Mouse (Mus musculus) spleen, adult 2 months (tissue): ENCODE data around the gene Xpo4. TPM values are rescaled to one million over a fixed set of nuclear protein-coding genes. Genes with fewer than 3 reads are reported as not detected.

Experiments used
- DNase-seq, 2 experiments: peaks; one replicate each; pipeline versions ENCODE4 v3.0.0 to v3.0.0-alpha.2; 2012 to 2021; ENCODE audit warnings: low spot score in 2 of 2, low read depth in 1 of 2
- H3K27ac ChIP-seq: fragments of 200-500 bp; 2 replicates; pipeline ENCODE4 v1.5.1; 2012; ENCODE audit warnings: low read length, inconsistent platforms; ENCODE audit not compliant: insufficient read depth
- H3K27me3 ChIP-seq: fragments of 200-500 bp; 2 replicates; pipeline ENCODE4 v1.6.1; 2012; ENCODE audit warnings: mild to moderate bottlenecking, moderate library complexity, low read length, inconsistent platforms; ENCODE audit not compliant: control insufficient read depth, insufficient read depth
- H3K36me3 ChIP-seq: fragments of 200-500 bp; 2 replicates; pipeline ENCODE4 v1.6.1; 2012; ENCODE audit warnings: mild to moderate bottlenecking, low read length, inconsistent platforms; ENCODE audit not compliant: control insufficient read depth, insufficient read depth
- H3K4me1 ChIP-seq: fragments of 200-500 bp; 2 replicates; pipeline ENCODE4 v1.6.1; 2011; ENCODE audit warnings: inconsistent platforms; ENCODE audit not compliant: control insufficient read depth, insufficient read depth, insufficient read length
- H3K4me3 ChIP-seq: fragments of 200-500 bp; 2 replicates; pipeline ENCODE4 v1.5.1; 2011; ENCODE audit warnings: mild to moderate bottlenecking, inconsistent platforms; ENCODE audit not compliant: insufficient read depth, insufficient read length; ENCODE audit errors: extremely low read depth
- CTCF ChIP-seq: fragments of 200-500 bp; IDR thresholded peaks from 2 replicates; pipeline ENCODE4 v1.5.1; 2011; ENCODE audit warnings: mild to moderate bottlenecking, inconsistent platforms; ENCODE audit not compliant: insufficient read depth, insufficient read length, insufficient replicate concordance; ENCODE audit errors: extremely low read depth
- POLR2A ChIP-seq: fragments of 200-500 bp; IDR thresholded peaks from 2 replicates; pipeline ENCODE4 v1.6.1; 2011; ENCODE audit warnings: low read depth, low read length, inconsistent platforms
- WGBS: fragments of 180-500 bp; shearing (Covaris S2); methylation state at CpG from one replicate; pipeline ENCODE4 v1.1.7; 2018; 5-methylcytosine and 5-hydroxymethylcytosine counted together
- polyA plus RNA-seq: library from polyadenylated mRNA; depleted of rRNA; stranded (reverse); fragments of >200 nt; gene quantifications from 2 replicates; pipeline ENCODE4 v1.2.3, GENCODE M21; 2012; rRNA removed

Xpo4 gene
- polyA plus RNA-seq, result 2.2 and 2.4 TPM in 2 replicates

DNA sequence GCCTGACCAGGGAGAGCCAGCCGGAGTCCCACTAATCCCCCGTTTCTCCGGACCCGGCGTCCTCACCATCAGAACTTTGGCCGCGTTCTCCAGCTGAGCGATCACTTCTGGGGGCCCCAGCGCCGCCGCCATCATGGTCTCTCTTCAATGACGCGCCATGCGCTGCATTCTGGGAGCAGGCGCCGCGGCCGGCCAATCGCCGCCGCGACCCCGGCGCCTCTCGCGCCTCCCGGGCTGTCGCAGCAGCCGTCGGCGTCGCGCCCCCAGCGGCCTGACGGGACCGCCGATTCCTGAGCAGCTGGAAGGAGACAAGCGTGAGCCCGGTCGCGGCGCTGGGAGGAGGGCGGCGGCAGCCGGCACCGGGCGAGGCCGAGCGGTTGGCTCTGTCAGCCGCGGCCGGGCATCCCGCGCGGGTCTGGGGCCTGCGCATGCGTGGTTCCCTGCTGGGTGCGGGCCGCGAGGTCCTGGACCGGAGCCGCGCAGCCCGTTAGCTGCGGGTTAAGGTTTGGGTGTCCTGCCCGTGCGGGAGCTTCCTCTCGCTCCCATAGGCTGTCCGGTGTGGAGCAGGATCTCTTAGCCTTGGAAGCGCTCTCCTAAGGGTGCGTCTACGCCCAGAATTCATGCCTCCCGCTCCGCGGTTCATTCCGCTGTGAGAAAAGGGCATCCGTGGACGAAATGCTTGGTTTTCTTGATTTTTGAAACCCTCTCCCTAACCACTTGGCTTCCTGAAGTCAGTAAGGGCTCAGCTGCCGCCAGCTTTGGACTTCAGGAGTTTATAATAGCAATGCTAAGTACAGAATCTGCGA, at the start of gene Xpo4:
Gene Xpo4, minus strand, starts transcription at position 609 of the 806 bp plus-strand sequence.
- H3K27me3 ChIP-seq, result no peaks in the 10 kb centered on the region
- peak; percentile 54 to 75 for DNase-seq
- peak within 1 kb of the TSS; percentile 82 for H3K27ac ChIP-seq
- under 1% methylated on average over 73 of the region's 80 CpGs for WGBS
- H3K4me1 ChIP-seq, result no peaks in the 10 kb centered on the region; the same call in none of the 2 replicates
- TF ChIP-seq POLR2A (peak; percentile 56), CTCF (peak; percentile 3; the same call in 1 of the 2 replicates)
- H3K4me3 ChIP-seq, result peak within 1 kb of the TSS; percentile 87
- no peaks in the 10 kb centered on the region for H3K36me3 ChIP-seq

DNA sequence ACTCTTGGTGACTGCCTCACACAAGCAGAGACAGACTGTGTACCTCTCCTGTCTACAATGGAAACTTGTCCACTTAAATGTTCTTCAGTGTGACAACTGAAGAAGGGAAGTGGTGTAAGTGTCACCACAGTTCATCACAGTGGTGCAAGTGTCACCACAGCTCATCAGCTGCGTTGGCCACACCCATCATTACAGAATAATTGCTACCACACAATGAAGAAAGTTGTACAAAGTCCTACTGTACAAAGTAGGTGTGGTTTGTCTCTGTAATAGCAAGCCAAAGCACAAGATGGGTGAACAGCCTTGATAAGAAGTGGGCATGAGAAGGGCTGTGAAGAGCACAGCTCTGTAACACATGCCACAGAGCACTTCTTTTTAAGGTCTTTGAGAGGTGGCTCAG, 47.7 kb upstream of the Xpo4 start:
- no peak overlapping the region for H3K4me3 ChIP-seq
- peak in 1 of 2 experiments; percentile 34 for DNase-seq
- TF ChIP-seq CTCF (no peak), POLR2A (no peak)
- H3K36me3 ChIP-seq, result peaks cover 2% of the 10 kb centered on the region; the same call in 1 of the 2 replicates
- peaks cover 13% of the 10 kb centered on the region; the same call in 1 of the 2 replicates for H3K4me1 ChIP-seq
- H3K27me3 ChIP-seq, result no peaks in the 10 kb centered on the region
- 50% methylated on average over 1 of the region's 1 CpGs for WGBS
- peak overlapping the region; percentile 15; the same call in 1 of the 2 replicates for H3K27ac ChIP-seq

DNA sequence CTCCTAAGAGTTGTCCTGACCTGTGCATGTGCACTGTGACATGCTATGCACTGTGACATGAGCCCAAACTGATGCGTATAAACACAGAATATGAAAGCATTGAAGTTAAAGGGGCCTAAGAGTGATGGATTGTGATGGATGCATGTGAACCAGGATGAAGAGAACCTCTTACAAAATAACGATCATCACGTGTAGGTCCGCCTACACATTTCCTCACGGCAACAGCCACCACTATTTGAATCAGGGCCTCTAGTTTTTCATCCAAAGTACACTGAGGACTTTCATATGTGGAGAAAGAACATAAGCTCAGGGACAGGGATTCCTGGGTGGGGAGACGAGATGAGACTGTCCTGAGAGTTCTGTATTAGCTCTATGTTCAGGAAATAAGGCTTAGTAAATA, 45.8 kb upstream of the Xpo4 start:
- Histone ChIP-seq H3K27ac (no peak overlapping the region), H3K27me3 (no peaks in the 10 kb centered on the region), H3K36me3 (no peaks in the 10 kb centered on the region; the same call in 1 of the 2 replicates), H3K4me3 (no peak overlapping the region), H3K4me1 (peaks cover 13% of the 10 kb centered on the region; the same call in 1 of the 2 replicates)
- no peak for DNase-seq
- TF ChIP-seq CTCF, result no peak
- TF ChIP-seq POLR2A, result no peak
- WGBS, result 76% methylated on average over 6 of the region's 6 CpGs

DNA sequence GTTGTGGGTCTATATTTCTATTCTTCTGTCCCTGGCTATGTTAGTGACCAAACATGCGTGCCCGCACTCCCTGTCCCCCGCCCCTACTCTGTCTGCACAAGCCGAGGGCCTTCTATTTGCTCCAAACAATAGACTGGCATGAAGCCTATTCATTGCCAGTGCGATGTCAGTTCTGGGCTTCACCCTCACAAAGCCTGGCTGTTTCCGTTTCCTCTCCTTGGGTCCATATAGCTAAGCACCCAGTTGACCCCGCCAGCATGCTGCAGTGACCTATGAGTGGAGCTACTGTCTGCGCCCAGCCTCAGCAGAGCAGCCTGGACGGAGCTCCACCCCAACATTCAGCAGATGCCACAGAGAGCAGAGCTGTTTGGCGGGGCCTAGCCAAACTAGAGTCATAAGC, 43.9 kb upstream of the Xpo4 start:
- peaks cover 13% of the 10 kb centered on the region; the same call in 1 of the 2 replicates for H3K4me1 ChIP-seq
- H3K27ac ChIP-seq, result no peak overlapping the region
- no peaks in the 10 kb centered on the region for H3K36me3 ChIP-seq
- no peak for DNase-seq
- no peak for TF ChIP-seq POLR2A
- no peak for TF ChIP-seq CTCF
- no peaks in the 10 kb centered on the region for H3K27me3 ChIP-seq
- 86% methylated on average over 10 of the region's 10 CpGs for WGBS
- no peak overlapping the region for H3K4me3 ChIP-seq

GRCm38 (mm10) chr14:57708580-57708979, 43.4 kb upstream of the Xpo4 start:
- Histone ChIP-seq H3K27ac (no peak overlapping the region), H3K36me3 (0 out of 2 replicates have a peak, but pooled peaks cover 1% of the 10 kb centered on the region), H3K27me3 (no peaks in the 10 kb centered on the region), H3K4me1 (peaks cover 13% of the 10 kb centered on the region; the same call in 1 of the 2 replicates), H3K4me3 (no peak overlapping the region)
- TF ChIP-seq POLR2A, result no peak
- no peak for TF ChIP-seq CTCF
- no peak for DNase-seq
- WGBS, result 83% methylated on average over 7 of the region's 7 CpGs

GRCm38 (mm10) chr14:57707100-57707893, 42.1 kb upstream of the Xpo4 start:
- no peak for TF ChIP-seq CTCF
- no peak for TF ChIP-seq POLR2A
- Histone ChIP-seq H3K4me3 (no peak overlapping the region), H3K4me1 (peaks cover 9% of the 10 kb centered on the region; the same call in 1 of the 2 replicates), H3K36me3 (peaks cover 3% of the 10 kb centered on the region), H3K27ac (no peak overlapping the region), H3K27me3 (no peaks in the 10 kb centered on the region)
- 84% methylated on average over 18 of the region's 18 CpGs for WGBS
- no peak for DNase-seq
